Mouse (Mus musculus) urinary bladder, postnatal 25 days (tissue): ENCODE results near the gene Rps6kc1.
A peak's percentile ranks its signal among the peaks of the same experiment; 100 is the strongest.

Experiments used
- DNase-seq: peaks from one replicate; pipeline ENCODE4 v3.0.0; 2022; ENCODE audit warnings: low spot score

The Rps6kc1 gene

GRCm38 (mm10) chr1:190834201-190834907, 77.2 kb downstream of the Rps6kc1 start:
- peak; percentile 13 for DNase-seq

- no peak for DNase-seq
Observed at GRCm38 (mm10) chr1:190832965-190833630, 78.5 kb downstream of the Rps6kc1 start.

GRCm38 (mm10) chr1:190831839-190832497, 79.6 kb downstream of the Rps6kc1 start:
- DNase-seq = peak; percentile 44

DNA sequence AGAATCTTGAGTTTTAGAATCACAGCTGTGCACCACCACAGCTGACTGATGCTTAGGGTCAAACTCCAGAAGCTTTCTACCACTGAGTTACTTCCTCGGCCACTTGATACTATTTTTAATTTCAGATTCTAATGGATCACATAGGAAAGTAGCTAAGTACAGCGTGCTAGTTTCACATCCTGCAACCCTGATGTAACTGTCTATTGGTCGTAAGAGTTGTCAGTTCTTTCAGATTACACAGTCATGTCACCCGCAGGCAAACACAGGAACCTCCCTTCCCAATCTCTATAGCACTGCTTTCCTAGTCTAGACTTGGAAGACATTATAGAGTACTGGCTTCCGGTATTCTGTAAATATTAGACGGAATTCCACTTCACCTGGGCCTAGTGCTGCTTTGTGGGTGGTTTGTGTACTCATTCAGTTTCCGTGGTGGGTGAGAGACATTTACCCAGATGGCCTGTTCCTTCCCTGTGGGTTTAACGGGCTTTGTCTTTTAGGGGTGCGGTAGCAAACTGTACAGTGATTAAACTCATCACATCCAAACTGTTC, 85.0 kb downstream of the Rps6kc1 start:
- no peak for DNase-seq

DNA sequence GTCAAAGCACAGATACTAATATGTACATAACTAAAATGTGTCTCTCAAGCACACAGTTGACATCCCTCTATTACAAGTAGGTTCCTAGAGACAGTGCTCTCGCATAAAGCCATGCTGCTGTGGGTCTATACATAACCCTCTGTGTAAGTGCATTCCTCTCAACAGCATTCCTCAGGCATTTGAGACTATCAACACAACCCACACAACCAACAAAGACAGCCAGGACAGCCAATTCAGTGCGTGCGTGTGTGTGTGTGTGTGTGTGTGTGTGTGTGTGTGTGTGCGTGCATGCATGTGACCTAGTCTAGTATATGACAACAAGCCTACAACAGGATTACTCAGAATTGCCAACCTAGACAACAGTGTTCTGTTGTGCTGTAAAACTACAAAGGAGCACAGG, 87.8 kb downstream of the Rps6kc1 start:
- no peak for DNase-seq

- no peak for DNase-seq
Observed at GRCm38 (mm10) chr1:190816141-190816540, 95.4 kb downstream of the Rps6kc1 start.

GRCm38 (mm10) chr1:190810408-190810807, 101.2 kb downstream of the Rps6kc1 start:
- DNase-seq = no peak

DNA sequence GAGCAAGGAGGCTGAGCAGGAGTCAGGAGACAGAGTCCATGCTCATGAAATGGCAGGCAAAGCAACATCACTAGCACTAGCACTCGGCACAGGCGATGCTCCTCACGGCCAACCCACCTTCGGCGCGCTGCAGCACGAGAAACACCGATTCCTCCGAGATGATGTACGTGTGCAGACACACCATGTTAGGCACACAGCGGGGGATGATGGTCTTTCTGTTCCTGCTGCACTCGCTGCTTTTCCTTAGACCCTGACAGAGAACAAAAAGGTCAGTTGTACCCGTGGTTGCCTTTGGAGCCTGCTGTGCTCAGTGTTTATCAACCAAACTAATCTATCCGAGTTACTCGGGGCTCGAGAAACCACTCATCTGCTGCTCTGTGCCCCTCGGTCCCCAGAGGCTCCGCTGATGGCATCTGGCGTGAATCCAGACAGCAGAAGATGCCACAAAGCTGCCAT, 102.8 kb downstream of the Rps6kc1 start:
- no peak for DNase-seq

DNA sequence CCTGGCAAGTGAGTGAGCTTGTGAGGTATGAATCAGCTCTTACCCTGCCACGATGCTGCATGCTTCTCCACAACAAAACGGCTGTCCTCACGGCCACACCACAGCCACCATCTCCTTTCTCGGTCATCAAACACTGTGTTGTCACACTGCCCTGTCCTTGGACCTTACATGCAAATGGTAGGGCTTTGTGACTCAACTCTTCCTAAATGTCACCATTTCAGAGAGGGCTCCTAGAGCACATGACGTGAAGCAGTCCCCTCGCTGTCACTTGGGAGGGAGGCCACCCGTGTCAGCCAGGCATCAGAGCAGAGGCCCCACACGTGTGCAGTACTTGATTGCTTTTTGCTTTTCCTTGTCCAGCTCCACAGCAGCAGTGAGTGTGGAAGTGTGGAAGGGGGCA, 104.8 kb downstream of the Rps6kc1 start:
- DNase-seq = no peak

DNA sequence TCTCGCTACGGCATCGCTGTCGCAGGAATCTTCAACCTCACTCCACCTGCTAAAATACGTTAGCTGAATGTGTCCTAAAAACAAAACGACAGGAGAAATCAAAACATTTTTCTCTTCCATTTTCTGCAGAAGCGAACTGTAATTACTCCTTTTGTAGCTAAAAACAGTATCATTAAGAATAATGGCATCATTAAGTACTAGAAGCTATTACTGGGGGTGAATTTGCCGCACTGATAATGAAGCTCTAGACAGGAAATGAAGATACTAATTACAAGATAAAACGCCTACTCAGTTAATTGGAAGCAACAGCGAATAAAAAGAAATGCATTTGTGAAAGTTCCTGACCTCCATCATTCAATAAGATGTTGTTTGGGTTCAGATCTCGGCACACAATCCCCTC, 112.9 kb downstream of the Rps6kc1 start:
- DNase-seq = no peak

DNA sequence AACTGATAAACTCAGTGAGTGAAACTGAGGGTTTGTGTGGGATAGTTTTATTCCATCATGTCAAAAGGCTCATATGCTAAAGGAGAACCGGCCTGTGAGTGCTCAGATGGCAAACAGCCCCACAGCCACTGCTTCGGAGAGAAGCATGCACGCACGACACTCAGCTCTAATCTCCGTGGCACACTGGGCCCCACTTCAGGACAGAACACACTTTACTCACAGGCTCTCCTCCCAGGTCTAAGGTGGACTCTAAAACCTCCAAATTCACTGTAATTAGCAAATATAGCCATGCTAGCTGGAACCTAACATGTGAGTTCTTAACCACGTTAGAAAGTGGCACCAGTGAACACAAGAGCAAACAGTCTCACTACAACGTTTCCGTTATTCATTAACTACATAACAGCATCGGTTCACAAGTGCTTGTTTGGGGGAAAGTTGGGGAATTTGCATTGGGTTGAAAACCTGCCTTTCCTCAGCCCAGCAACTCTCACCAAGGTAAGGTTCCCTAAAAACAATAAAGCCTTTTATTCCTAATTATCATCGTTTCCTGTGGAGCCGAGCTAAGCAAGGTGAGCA, 114.0 kb downstream of the Rps6kc1 start:
- DNase-seq = no peak

DNA sequence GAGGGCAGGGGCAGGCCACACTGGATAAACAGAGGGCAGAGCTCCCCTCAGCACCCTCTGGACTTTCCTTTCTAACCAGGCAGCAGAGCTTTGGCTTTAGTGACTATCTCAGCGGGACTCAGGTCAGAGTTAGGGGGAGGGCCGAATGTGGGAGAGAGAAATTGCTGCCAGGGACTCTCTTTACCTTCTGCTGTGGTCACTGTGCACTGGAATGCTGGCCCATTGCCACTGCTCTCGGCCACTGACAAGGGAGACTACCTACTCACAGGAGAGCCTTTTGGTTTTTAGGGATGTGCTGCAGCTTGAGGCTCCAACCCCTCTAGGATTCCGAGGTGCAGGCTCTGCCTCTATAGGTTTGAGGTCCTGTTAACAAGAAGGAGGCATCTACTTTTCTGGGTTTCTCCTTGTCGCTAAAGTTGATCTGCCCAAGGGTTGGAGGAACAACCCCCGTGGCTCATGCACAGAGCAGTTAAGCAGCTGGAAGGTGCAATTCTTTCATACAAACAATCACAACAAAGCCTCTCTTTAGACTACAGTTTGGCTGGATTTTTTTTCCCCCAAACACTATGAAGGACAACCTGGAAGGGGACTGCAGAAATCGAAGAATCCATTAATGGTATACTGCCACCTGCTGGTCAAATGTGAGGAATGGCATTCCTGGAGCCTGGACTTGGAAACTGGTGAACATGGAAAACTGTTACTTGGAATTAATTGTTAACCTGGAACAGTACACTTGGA, 114.7 kb downstream of the Rps6kc1 start:
- peak; percentile 19 for DNase-seq

DNA sequence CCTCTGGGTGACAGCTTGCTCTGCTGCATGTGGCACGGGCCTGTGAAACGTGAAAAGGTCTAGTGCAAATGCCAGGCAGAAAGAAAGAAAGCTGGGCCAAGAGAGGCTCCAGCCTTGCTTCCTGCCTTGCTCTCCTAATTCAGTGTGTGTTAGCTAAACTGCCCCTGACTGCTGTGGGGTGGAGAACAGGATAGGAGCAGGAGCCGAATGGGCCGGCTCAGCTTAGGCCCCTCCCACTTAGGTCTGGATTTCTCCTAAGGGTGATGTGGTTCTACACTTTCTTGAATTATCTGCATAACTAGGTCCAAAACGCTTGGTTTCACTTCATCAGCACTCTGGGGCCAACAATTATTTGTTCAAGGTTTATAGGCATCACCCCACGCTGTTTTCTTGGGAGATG, 119.9 kb downstream of the Rps6kc1 start:
- DNase-seq = no peak

GRCm38 (mm10) chr1:190790720-190791119, 120.8 kb downstream of the Rps6kc1 start:
- no peak for DNase-seq

- DNase-seq = no peak
Observed at GRCm38 (mm10) chr1:190777660-190778059, 133.9 kb downstream of the Rps6kc1 start.

DNA sequence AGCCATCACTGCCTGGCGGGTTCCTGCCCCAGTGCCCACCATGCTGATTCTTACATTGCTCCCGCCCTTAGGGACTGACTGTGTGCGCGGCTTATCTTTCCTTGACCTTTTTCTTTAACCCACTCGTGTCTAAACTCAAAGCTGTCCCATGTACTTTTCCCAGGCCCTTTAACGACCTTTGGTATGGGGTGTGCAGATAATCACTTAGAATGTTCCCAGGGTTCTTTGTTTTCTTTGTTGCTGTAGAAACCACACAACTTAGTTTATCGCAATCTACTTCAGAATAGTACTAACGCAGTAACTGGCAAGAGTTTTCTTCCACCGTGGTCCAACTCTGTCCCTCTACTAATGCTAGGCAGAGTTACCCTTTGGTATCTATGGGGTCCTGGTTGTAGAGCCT, 135.3 kb downstream of the Rps6kc1 start:
- no peak for DNase-seq

DNA sequence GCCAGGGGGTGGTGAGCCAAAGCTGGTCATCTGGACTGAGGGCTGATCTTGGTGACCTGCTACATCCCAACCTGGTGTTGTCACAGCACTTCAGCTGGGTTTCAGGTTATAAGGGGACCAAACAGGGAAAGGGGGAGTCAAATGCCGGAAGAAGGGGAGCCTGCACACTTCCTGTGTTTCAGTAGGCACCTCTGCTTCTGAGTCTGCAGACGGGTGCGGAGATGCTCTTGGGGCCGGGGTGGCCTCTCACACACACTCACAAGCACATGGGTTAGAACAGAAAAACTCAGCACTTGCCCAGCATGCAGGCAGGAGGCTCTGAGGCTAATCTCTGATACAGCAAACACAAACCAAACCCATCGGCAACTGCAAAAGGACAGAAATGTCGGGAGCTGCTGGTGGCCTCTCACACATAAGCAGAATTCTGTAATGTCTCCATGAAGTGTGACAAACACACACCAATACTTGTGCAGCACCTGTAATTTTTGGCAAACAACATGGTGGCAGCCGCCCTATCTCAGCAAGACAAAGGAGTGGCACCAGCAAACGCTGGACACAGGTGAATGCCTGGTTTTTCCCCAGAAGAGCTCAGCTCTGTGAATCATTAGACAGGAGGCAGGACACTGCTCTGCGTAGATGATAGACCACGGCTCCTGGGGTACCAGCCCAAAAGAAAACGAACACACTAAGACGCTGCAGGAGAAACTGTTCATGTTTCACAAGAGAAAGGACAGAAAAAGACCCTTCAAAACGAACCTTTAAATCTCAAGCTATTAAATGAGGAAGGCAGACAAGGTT, 139.3 kb downstream of the Rps6kc1 start:
- no peak for DNase-seq

GRCm38 (mm10) chr1:190769748-190770147, 141.8 kb downstream of the Rps6kc1 start:
- DNase-seq = no peak

DNA sequence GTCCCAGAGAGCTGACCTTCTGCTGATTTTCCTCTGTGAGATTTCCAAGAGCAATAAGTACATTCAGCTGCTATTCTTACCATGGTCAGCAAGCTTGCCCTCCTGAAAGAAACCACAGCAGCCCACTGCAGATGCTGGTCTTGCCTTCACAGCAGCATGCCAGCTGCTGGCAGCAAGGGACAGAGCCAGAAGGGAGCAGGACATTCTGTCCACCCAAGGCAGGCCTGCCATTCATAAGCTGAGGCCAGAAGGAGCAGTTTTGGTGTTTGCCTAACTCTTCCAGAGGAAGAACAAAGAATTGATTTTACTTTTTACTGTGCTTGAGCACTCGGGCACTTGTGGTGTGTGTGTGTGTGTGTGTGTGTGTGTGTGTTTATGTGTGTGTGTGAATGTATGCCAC, 143.3 kb downstream of the Rps6kc1 start:
- DNase-seq = no peak

GRCm38 (mm10) chr1:190767621-190768020, 143.9 kb downstream of the Rps6kc1 start:
- DNase-seq = no peak

DNA sequence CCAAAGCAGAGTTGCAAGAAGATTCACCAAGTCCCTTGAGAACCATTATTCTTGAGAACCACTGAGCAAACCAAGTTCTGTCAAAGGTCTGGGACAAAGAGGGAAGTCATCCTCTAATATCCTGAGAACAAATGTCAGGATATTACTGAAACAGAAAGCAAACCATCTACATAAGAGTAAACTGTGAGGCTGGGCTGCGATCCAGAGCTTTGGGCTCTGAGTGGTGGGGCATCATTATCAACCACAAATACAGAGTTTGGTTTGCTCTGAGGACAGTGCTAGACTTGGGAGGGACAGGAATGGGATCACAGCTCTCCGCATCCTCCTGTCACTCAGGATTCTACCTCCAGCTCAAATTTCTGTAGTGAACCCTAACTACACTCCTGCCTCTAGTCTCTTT, 144.8 kb downstream of the Rps6kc1 start:
- no peak for DNase-seq
